Mouse (Mus musculus): ENCODE data around the gene Mblac2. TPM values are rescaled to one million over a fixed set of nuclear protein-coding genes. Genes with fewer than 3 reads are reported as not detected.

Gene Mblac2
- polyA plus RNA-seq, 1 experiment from 2014 or later = 11.5 TPM

Other genes with a start within 250 kb of the Mblac2 start
- gene Adgrv1, start 78.2 kb upstream of the Mblac2 start, polyA plus RNA-seq (2014; fragmentation: Nextera tagmentation; extraction: Ambion mirVana) = 35.1 and 38.8 TPM in 2 replicates
- 35.4 and 39.5 TPM in 2 replicates for gene Lysmd3, start 53.7 kb upstream of the Mblac2 start, polyA plus RNA-seq (2014; fragmentation: Nextera tagmentation; extraction: Ambion mirVana)
- gene Polr3g, start 328 bp upstream of the Mblac2 start, polyA plus RNA-seq (2014; fragmentation: Nextera tagmentation; extraction: Ambion mirVana) = 10.4 and 13.3 TPM in 2 replicates
- gene Cetn3, start 71.7 kb downstream of the Mblac2 start, polyA plus RNA-seq (2014; fragmentation: Nextera tagmentation; extraction: Ambion mirVana) = 246 and 267 TPM in 2 replicates